Mouse (Mus musculus) liver, adult 2 months (tissue): Measurements from ENCODE around the gene Fam151a. TPM values are rescaled to one million over a fixed set of nuclear protein-coding genes. Genes with fewer than 3 reads are reported as not detected.

Experiments used
- DNase-seq: peaks from one replicate; pipeline ENCODE4 v3.0.0-alpha.2; 2011; ENCODE audit warnings: low read depth, low spot score; ENCODE audit errors: extremely low read depth
- H3K27ac ChIP-seq: fragments of 200-500 bp; replicated peaks from 2 replicates; pipeline ENCODE4 v1.5.1; 2012; ENCODE audit warnings: low read depth, mild to moderate bottlenecking, control low read depth, inconsistent platforms, low read length; ENCODE audit not compliant: insufficient read depth
- H3K27me3 ChIP-seq: fragments of 200-500 bp; 2 replicates; pipeline ENCODE4 v1.6.1; 2012; ENCODE audit warnings: mild to moderate bottlenecking, moderate library complexity, low read length, inconsistent platforms; ENCODE audit not compliant: control insufficient read depth, insufficient read depth
- H3K36me3 ChIP-seq: fragments of 200-500 bp; 2 replicates; pipeline ENCODE4 v1.6.1; 2012; ENCODE audit warnings: low read length, inconsistent platforms; ENCODE audit not compliant: control insufficient read depth, insufficient read depth
- H3K4me1 ChIP-seq: fragments of 200-500 bp; 2 replicates; pipeline ENCODE4 v1.6.1; 2011; ENCODE audit warnings: low read length; ENCODE audit not compliant: control insufficient read depth, insufficient read depth
- H3K4me3 ChIP-seq: fragments of 200-500 bp; 2 replicates; pipeline ENCODE4 v1.5.1; 2011; ENCODE audit warnings: low read depth, mild to moderate bottlenecking, control low read depth, low read length, moderate library complexity; ENCODE audit not compliant: insufficient read depth
- H3K79me2 ChIP-seq: fragments of 200-500 bp; 2 replicates; pipeline ENCODE4 v1.6.1; 2012; ENCODE audit warnings: inconsistent platforms, mild to moderate bottlenecking, low read length, moderate library complexity; ENCODE audit not compliant: control insufficient read depth, insufficient read depth
- H3K9ac ChIP-seq: fragments of 200-500 bp; 2 replicates; pipeline ENCODE4 v1.6.1; 2012; ENCODE audit warnings: low read depth, mild to moderate bottlenecking, control low read depth, inconsistent platforms, low read length
- CTCF ChIP-seq: fragments of 200-500 bp; IDR thresholded peaks from 2 replicates; pipeline ENCODE4 v1.5.1; 2011; ENCODE audit warnings: low read depth, low read length, control low read depth
- POLR2A ChIP-seq: fragments of 200-500 bp; IDR thresholded peaks from 2 replicates; pipeline ENCODE4 v1.6.1; 2011; ENCODE audit warnings: low read length, control low read depth; ENCODE audit not compliant: insufficient read depth; ENCODE audit errors: extremely low read depth
- WGBS: fragments of 180-500 bp; shearing (Covaris S2); methylation state at CpG from one replicate; pipeline ENCODE4 v1.1.7; 2018; 5-methylcytosine and 5-hydroxymethylcytosine counted together
- polyA plus RNA-seq: library from polyadenylated mRNA; depleted of rRNA; stranded (reverse); fragments of >200 nt; gene quantifications from 2 replicates; pipeline ENCODE4 v1.2.3, GENCODE M21; 2012; rRNA removed
- total RNA-seq: library from RNA; depleted of rRNA; stranded (reverse); fragments of >200 nt; gene quantifications from 2 replicates; pipeline ENCODE4 v1.2.3, GENCODE M21; 2014; rRNA removed

Gene Fam151a
- total and polyA plus RNA-seq, 2 experiments = not detected

GRCm38 (mm10) chr4:106794247-106794646 is 60.6 kb downstream of the Fam151a start:
- no peaks in the 10 kb centered on the region for H3K79me2 ChIP-seq
- 90% methylated on average over 7 of the region's 7 CpGs for WGBS
- H3K4me1 ChIP-seq = peaks cover 9% of the 10 kb centered on the region
- DNase-seq = no peak
- H3K36me3 ChIP-seq = no peaks in the 10 kb centered on the region
- H3K27me3 ChIP-seq = no peaks in the 10 kb centered on the region
- no peak overlapping the region for H3K4me3 ChIP-seq
- no peak for TF ChIP-seq CTCF
- no peak for TF ChIP-seq POLR2A
- no peak overlapping the region for H3K27ac ChIP-seq
- no peak overlapping the region for H3K9ac ChIP-seq

DNA sequence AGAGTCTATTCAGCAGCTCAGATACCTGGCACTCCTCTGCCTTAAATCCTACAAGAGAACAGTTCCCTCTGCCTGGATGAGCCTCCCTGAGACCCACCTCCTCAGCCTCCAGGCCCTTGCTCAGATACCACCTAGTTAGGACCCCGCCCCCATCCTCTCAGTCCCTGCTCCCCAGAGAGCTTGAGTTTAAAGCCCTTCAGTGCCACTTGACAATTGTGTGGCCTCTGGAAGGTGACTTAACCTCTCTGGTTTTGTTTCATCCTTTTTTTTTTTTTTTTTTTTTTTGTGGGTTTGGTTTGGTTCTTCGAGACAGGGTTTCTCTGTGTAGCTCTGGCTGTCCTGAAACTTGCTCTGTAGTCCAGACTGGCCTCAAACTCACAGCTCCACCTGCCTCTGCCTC is 61.6 kb downstream of the Fam151a start:
- H3K36me3 ChIP-seq = no peaks in the 10 kb centered on the region
- no peak overlapping the region for H3K4me3 ChIP-seq
- no peak overlapping the region for H3K9ac ChIP-seq
- 92% methylated on average over 2 of the region's 2 CpGs for WGBS
- no peak overlapping the region for H3K27ac ChIP-seq
- no peak for DNase-seq
- TF ChIP-seq CTCF = no peak
- no peak for TF ChIP-seq POLR2A
- H3K27me3 ChIP-seq = no peaks in the 10 kb centered on the region
- H3K4me1 ChIP-seq = peaks cover 9% of the 10 kb centered on the region
- no peaks in the 10 kb centered on the region for H3K79me2 ChIP-seq

Other genes starting within 250 kb of the Fam151a start
- not detected in 2 replicates for gene Bsnd, start 241.6 kb upstream of the Fam151a start, total RNA-seq
- not detected in 2 replicates for gene Bsnd, start 241.6 kb upstream of the Fam151a start, polyA plus RNA-seq
- 253 and 456 TPM in 2 replicates for gene Dhcr24, start 172.9 kb upstream of the Fam151a start, total RNA-seq
- 676 and 851 TPM in 2 replicates for gene Dhcr24, start 172.9 kb upstream of the Fam151a start, polyA plus RNA-seq
- gene Lexm, start 116.6 kb upstream of the Fam151a start, total RNA-seq = not detected in 2 replicates
- not detected in 2 replicates for gene Lexm, start 116.6 kb upstream of the Fam151a start, polyA plus RNA-seq
- 0.09 TPM in 1 of 2 replicates, not detected in the other for gene Ttc22, start 111.5 kb upstream of the Fam151a start, total RNA-seq
- gene Ttc22, start 111.5 kb upstream of the Fam151a start, polyA plus RNA-seq = not detected in 2 replicates
- gene Pars2, start 82.8 kb upstream of the Fam151a start, total RNA-seq = 2.5 and 4.6 TPM in 2 replicates
- 4.1 and 5.4 TPM in 2 replicates for gene Pars2, start 82.8 kb upstream of the Fam151a start, polyA plus RNA-seq
- 22.4 and 23.4 TPM in 2 replicates for gene Ttc4, start 54.9 kb upstream of the Fam151a start, total RNA-seq
- gene Ttc4, start 54.9 kb upstream of the Fam151a start, polyA plus RNA-seq = 21.2 and 24.2 TPM in 2 replicates
- under 0.01 and 0.27 TPM in 2 replicates for gene Mroh7, start 3.0 kb upstream of the Fam151a start, total RNA-seq
- gene Mroh7, start 3.0 kb upstream of the Fam151a start, polyA plus RNA-seq = 0.27 and 0.69 TPM in 2 replicates
- gene Acot11, start 71.1 kb downstream of the Fam151a start, total RNA-seq = 1.8 and 4.8 TPM in 2 replicates
- 6.3 and 14.3 TPM in 2 replicates for gene Acot11, start 71.1 kb downstream of the Fam151a start, polyA plus RNA-seq
- 12.9 and 19.8 TPM in 2 replicates for gene Ssbp3, start 176.8 kb downstream of the Fam151a start, total RNA-seq
- gene Ssbp3, start 176.8 kb downstream of the Fam151a start, polyA plus RNA-seq = 32.8 and 36.7 TPM in 2 replicates